Mouse (Mus musculus): ENCODE measurements around the gene Ccdc115.
"Not testable (repeated sequence)": the region's sequence is repeated elsewhere in the genome, so short reads cannot be mapped to it uniquely, and the experiment has no call there.

Ccdc115 gene

DNA sequence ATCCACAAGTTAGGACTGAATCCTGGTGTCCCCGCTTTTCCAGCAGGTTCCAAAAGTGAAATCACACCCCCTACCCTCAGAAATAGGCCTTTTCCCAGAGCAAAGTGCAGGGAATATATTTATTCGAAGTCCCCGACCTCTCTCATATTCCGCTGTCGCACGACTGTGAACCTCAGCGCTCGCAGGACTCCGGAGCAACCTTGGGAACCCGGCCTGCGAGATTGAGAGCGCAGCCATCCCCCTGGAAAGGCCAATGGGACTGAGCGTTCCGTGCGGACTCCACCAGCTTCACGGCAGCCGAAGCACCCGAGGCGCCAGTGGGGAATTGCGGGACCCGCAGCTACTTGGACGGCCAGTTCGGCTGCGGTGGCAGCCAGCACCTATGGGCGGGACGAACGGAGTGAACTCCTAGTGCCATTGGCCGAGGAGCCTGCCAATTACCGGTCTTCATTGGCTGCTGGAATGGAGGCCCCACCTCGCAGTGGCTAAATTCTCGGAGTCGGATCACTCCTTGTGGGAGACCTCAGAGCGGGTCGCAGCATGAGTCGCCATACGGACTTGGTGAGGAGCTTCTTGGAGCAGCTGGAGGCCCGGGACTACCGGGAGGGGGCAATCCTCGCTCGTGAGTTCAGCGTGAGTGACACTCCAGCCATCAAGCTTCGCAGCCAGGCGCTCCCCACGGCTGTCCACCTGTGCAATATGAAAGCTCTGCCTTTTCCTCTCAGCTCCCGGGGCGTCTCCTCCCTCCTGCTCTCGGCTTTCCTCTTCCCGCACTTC is 20.0 kb upstream of the Ccdc115 start, which contains the start of gene Ptpn18:
Gene Ptpn18 (plus strand): TSS at position 479 of the 777 bp plus-strand sequence.
- peaks cover 23% of the 10 kb centered on the region for H3K4me1 ChIP-seq (replicated peaks; ENCODE audit: low read depth, low read length)
- no peaks in the 10 kb centered on the region for H3K36me3 ChIP-seq (ENCODE audit: insufficient read depth, low read length)
- peaks cover 63% of the 10 kb centered on the region for H3K27me3 ChIP-seq (ENCODE audit: insufficient read depth, low read length)
- peak within 1 kb of the TSS; percentile 83 for H3K4me3 ChIP-seq (replicated peaks; ENCODE audit: low read length)
- TF ChIP-seq NANOG (IDR thresholded peaks at IDR 0.05; ENCODE audit: borderline replicate concordance, low read length), result no peak
- no peak for TF ChIP-seq POU5F1 (IDR thresholded peaks at IDR 0.05; ENCODE audit: borderline replicate concordance, low read length)
- TF ChIP-seq CTCF (conservative IDR thresholded peaks at IDR 0.05; ENCODE audit: low read length), result no peak
- H3K9me3 ChIP-seq (ENCODE audit: low read length), result no peaks in the 10 kb centered on the region

DNA sequence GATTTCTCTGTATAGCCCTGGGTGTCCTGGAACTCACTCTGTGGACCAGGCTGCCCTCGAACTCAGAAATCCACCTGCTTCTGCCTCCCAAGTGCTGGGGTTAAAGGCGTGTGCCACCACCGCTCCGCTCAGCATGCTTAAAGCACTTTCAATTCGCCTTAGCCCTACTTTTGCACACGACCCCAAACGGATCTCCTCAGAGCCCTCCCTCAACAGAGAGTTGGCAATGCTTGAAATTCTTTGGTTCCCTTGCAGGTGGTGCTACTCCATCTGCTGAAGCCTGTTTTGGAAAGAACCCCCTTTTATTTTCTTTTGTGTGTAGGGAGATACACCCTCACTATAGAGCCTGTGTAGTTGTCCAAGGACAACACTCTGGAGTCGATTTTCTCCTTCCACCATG is 19.0 kb upstream of the Ccdc115 start:
- H3K36me3 ChIP-seq (ENCODE audit: insufficient read depth, low read length), result no peaks in the 10 kb centered on the region
- H3K27me3 ChIP-seq (ENCODE audit: insufficient read depth, low read length), result peaks cover 55% of the 10 kb centered on the region
- no peak for TF ChIP-seq POU5F1 (IDR thresholded peaks at IDR 0.05; ENCODE audit: borderline replicate concordance, low read length)
- peaks cover 23% of the 10 kb centered on the region for H3K4me1 ChIP-seq (replicated peaks; ENCODE audit: low read depth, low read length)
- H3K4me3 ChIP-seq (replicated peaks; ENCODE audit: low read length), result no peak overlapping the region
- H3K9me3 ChIP-seq (ENCODE audit: low read length), result no peaks in the 10 kb centered on the region

DNA sequence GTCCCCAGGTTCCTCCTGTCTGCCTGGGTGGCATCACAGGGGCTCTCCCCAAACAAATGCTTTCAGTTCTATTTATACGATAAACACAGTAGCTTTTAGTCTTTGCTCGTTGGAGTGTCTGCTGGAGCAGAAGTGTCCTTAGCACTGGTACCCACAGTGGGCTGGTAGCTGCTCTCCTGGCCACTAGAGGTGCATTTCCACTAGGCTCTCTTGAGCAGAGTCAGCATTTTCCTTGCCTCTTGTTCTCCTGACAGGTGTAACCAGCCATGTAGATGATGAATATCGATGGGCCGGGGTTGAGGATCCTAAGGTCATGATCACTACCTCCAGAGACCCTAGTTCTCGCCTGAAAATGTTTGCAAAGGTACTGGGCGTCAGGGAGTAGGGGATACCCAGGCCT is 3.7 kb upstream of the Ccdc115 start:
- no peak overlapping the region for H3K4me3 ChIP-seq (replicated peaks; ENCODE audit: low read length)
- peaks cover 15% of the 10 kb centered on the region for H3K4me1 ChIP-seq (replicated peaks; ENCODE audit: low read depth, low read length)
- TF ChIP-seq NANOG (IDR thresholded peaks at IDR 0.05; ENCODE audit: borderline replicate concordance, low read length) (no peak), POU5F1 (IDR thresholded peaks at IDR 0.05; ENCODE audit: borderline replicate concordance, low read length) (no peak), CTCF (conservative IDR thresholded peaks at IDR 0.05; ENCODE audit: low read length) (no peak)
- H3K27me3 ChIP-seq (ENCODE audit: insufficient read depth, low read length), result no peaks in the 10 kb centered on the region
- no peaks in the 10 kb centered on the region for H3K9me3 ChIP-seq (ENCODE audit: low read length)
- H3K36me3 ChIP-seq (ENCODE audit: insufficient read depth, low read length), result peaks cover 52% of the 10 kb centered on the region

DNA sequence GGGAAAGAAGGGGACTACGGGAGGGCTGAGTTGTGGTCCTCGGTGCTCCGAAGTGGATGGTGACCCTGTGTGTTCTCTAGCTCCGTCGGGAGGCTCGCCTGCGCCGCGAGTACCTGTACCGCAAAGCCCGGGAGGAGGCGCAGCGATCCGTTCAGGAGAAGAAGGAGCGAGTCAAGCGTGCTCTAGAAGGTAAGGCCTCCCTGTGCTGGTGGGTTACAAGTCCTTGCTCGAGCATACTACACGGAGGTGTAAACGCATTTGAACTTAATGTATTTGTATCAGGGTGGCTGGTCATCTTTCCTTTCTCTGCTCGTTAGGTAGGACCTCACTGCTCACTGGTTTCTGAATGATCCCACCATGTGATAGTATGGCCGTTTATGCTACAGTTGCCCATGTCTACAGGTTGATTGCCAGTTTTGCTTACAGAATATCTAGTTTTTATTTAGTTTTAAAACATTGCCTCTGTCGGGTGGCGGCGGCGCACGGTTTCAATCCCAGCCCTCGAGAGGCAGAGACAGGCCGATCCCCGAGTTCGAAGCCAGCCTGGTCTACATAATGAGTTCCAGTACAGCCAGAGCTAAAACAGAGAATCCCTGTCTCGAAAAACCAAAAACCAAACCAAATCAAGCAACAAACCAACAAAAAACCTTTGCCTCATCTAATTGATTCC is 624 bp upstream of the Ccdc115 start:
- no peaks in the 10 kb centered on the region for H3K27me3 ChIP-seq (ENCODE audit: insufficient read depth, low read length)
- TF ChIP-seq POU5F1 (IDR thresholded peaks at IDR 0.05; ENCODE audit: borderline replicate concordance, low read length) (no peak), CTCF (conservative IDR thresholded peaks at IDR 0.05; ENCODE audit: low read length) (no peak), NANOG (IDR thresholded peaks at IDR 0.05; ENCODE audit: borderline replicate concordance, low read length) (no peak)
- H3K36me3 ChIP-seq (ENCODE audit: insufficient read depth, low read length), result peaks cover 53% of the 10 kb centered on the region
- H3K9me3 ChIP-seq (ENCODE audit: low read length), result no peaks in the 10 kb centered on the region
- H3K4me1 ChIP-seq (replicated peaks; ENCODE audit: low read depth, low read length), result peaks cover 34% of the 10 kb centered on the region
- peak overlapping the region; percentile 96 for H3K4me3 ChIP-seq (replicated peaks; ENCODE audit: low read length)

DNA sequence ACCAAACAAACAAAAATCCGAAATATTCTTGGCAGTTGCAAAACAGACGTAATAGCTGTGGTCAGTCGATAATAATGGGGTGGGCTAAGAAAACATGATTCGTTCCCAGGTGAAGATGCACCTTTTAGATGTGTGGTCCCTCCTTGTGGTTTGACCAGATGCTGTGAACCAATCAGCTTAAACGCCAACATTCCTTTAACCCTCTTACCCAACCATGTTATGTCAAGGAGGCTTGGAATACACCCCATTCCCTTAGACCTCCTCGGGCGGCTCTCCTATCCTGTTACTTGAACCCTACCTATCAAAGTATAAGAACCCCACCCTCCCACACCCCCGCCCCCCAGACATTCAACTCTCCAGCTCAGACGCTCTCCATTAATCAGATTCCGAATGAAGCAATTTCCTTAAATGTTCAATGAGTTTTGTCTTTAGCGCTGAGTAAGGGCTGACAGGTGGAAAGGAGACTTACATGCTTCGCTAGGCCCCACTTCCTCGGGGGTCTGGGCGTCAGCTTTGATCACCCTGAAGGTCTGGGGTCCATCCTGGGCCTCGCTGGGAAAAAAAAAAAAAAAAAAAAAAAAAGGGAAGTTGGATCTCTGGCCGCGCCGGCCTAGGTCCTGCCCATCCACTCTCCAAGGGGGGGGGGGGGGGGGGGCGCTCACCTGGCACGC is 956 bp downstream of the Ccdc115 start:
- Histone ChIP-seq H3K4me1 (replicated peaks; ENCODE audit: low read depth, low read length) (peaks cover 41% of the 10 kb centered on the region), H3K27me3 (ENCODE audit: insufficient read depth, low read length) (no peaks in the 10 kb centered on the region), H3K9me3 (ENCODE audit: low read length) (no peaks in the 10 kb centered on the region), H3K4me3 (replicated peaks; ENCODE audit: low read length) (peak overlapping the region; percentile 96), H3K36me3 (ENCODE audit: insufficient read depth, low read length) (peaks cover 37% of the 10 kb centered on the region)
- no peak for TF ChIP-seq CTCF (conservative IDR thresholded peaks at IDR 0.05; ENCODE audit: low read length)
- no peak for TF ChIP-seq NANOG (IDR thresholded peaks at IDR 0.05; ENCODE audit: borderline replicate concordance, low read length)
- no peak for TF ChIP-seq POU5F1 (IDR thresholded peaks at IDR 0.05; ENCODE audit: borderline replicate concordance, low read length)

DNA sequence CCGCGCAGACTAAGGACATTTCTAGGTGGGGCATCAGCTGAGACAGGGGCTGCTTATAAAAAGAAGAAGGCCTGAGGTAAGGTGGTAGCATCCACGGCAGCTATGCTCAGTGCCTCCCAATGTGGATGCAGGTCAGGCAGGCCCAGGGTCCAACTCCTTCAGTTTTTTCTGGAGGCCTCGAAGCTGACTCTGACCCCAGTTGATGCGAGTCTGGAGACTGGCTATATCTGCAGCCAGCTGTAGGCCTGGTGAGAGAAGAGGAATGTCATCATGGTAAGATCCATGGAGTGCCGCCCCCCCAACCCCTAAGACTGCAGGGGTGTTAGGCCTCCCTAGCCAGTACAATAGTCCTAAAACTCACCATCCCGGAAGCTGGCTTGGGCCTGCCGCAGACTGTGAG is 2.1 kb downstream of the Ccdc115 start:
- not testable (repeated sequence) for H3K4me3 ChIP-seq (replicated peaks; ENCODE audit: low read length); H3K27me3 ChIP-seq (ENCODE audit: insufficient read depth, low read length)
- Histone ChIP-seq H3K4me1 (replicated peaks; ENCODE audit: low read depth, low read length) (peaks cover 42% of the 10 kb centered on the region), H3K9me3 (ENCODE audit: low read length) (peaks cover 10% of the 10 kb centered on the region), H3K36me3 (ENCODE audit: insufficient read depth, low read length) (peaks cover 26% of the 10 kb centered on the region)

DNA sequence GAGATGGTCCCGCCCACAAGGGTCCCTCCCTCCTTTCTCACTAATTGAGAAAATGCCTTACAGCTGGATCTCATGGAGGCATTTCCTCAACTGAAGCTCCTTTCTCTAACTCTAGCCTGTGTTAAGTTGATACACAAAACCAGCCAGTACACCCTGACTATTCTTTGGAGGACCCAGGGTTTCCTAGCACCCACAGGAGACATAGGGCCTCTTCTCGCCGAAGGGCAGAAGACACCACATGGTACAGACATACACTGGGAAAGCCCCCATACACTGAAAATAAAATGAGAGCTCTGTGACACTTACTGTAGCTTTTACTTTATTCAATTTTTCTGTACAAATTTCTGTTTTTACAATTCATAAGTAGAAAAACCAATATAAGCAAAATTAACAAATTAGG is 3.1 kb downstream of the Ccdc115 start:
- Histone ChIP-seq H3K36me3 (ENCODE audit: insufficient read depth, low read length) (peaks cover 18% of the 10 kb centered on the region), H3K4me3 (replicated peaks; ENCODE audit: low read length) (no peak overlapping the region)
- no peak for TF ChIP-seq CTCF (conservative IDR thresholded peaks at IDR 0.05; ENCODE audit: low read length)
- no peak for TF ChIP-seq POU5F1 (IDR thresholded peaks at IDR 0.05; ENCODE audit: borderline replicate concordance, low read length)
- no peak for TF ChIP-seq NANOG (IDR thresholded peaks at IDR 0.05; ENCODE audit: borderline replicate concordance, low read length)

DNA sequence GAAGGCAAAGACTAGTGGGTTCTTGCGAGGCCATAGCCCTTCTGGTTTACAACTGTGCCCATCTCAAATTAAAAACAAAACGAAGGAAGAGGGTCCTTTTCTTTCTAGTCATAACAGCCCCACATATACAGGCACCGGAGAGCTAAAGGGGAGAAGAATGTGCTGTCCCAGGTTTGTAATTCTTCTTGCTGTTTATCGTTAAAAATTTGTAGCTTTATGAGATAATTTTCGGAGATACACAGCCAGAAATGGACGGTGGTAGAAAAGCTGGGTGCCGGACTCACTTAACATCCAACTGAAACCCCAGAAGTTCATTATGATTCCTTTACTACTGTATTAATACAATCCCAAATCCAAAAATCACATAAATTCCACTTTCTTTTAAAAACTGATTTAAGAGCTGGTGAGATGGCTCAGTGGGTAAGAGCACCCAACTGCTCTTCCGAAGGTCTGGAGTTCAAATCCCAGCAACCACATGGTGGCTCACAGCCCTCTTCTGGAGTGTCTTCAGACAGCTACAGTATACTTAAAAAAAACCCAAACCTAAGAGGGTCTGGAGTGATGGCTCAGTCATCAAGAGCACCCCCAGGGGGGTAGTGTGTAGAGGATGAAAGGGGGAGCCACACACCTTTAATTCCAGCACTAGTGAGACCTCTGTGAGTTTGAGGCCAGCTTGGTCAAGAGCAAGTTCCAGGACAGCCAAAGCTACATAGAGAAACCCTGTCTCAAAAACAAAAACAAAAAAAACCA is 3.9 kb downstream of the Ccdc115 start:
- peak overlapping the region; percentile 85 for H3K4me3 ChIP-seq (replicated peaks; ENCODE audit: low read length)
- H3K9me3 ChIP-seq (ENCODE audit: low read length), result peaks cover 28% of the 10 kb centered on the region
- TF ChIP-seq NANOG (IDR thresholded peaks at IDR 0.05; ENCODE audit: borderline replicate concordance, low read length) (no peak), CTCF (conservative IDR thresholded peaks at IDR 0.05; ENCODE audit: low read length) (no peak), POU5F1 (IDR thresholded peaks at IDR 0.05; ENCODE audit: borderline replicate concordance, low read length) (no peak)
- H3K36me3 ChIP-seq (ENCODE audit: insufficient read depth, low read length), result peaks cover 18% of the 10 kb centered on the region
- peaks cover 7% of the 10 kb centered on the region for H3K27me3 ChIP-seq (ENCODE audit: insufficient read depth, low read length)
- H3K4me1 ChIP-seq (replicated peaks; ENCODE audit: low read depth, low read length), result peaks cover 35% of the 10 kb centered on the region

More for the DNA sequence above, 3.1 kb downstream of the Ccdc115 start:
- Histone ChIP-seq H3K9me3 (ENCODE audit: low read length) (peaks cover 20% of the 10 kb centered on the region), H3K4me1 (replicated peaks; ENCODE audit: low read depth, low read length) (peaks cover 39% of the 10 kb centered on the region), H3K27me3 (ENCODE audit: insufficient read depth, low read length) (peaks cover 7% of the 10 kb centered on the region)

All from E14TG2a.4 (cell line).